Mouse (Mus musculus) heart, adult 18-20 months (tissue): ENCODE data around the gene Atad2b. TPM values are rescaled to one million over a fixed set of nuclear protein-coding genes. Genes with fewer than 3 reads are reported as not detected.

Experiments
- DNase-seq, 2 experiments: peaks; one replicate each; pipeline ENCODE4 v3.0.0; 2021 to 2022; ENCODE audit warnings: mixed read lengths in 1 of 2
- total RNA-seq, 2 experiments: library from RNA; stranded (reverse); gene quantifications; 2 replicates each; pipeline ENCODE4 v1.2.3; 2021

Gene Atad2b
- total RNA-seq, 2 experiments from 2014 or later: 11.6 to 12.4 TPM

GRCm38 (mm10) chr12:5081480-5081879 is 164.3 kb downstream of the Atad2b start:
- DNase-seq: no peak

GRCm38 (mm10) chr12:5084714-5085113 is 167.6 kb downstream of the Atad2b start:
- no peak for DNase-seq

- DNase-seq: peak; percentile 34 to 52
These were observed 170.8 kb downstream of the Atad2b start for GRCm38 (mm10) chr12:5087787-5088519.

GRCm38 (mm10) chr12:5088639-5089038 is 171.5 kb downstream of the Atad2b start:
- no peak for DNase-seq

Other genes with a start within 250 kb of the Atad2b start
- under 1 TPM; 0.15 to 0.23 TPM for gene Fam228a, start 178.9 kb upstream of the Atad2b start, total RNA-seq
- 1 to 10 TPM; 4.1 to 4.2 TPM for gene Pfn4, start 148.3 kb upstream of the Atad2b start, total RNA-seq
- gene Fam228b, start 148.1 kb upstream of the Atad2b start, total RNA-seq: 1 to 10 TPM; 3.1 to 3.4 TPM
- 10 to 100 TPM; 41.5 TPM for gene Sf3b6, start 99.8 kb upstream of the Atad2b start, total RNA-seq
- gene Fkbp1b, start 75.8 kb upstream of the Atad2b start, total RNA-seq: under 1 TPM in 1 of 2 experiments, not detected in 1; 0.74 TPM
- 1 to 10 TPM; 7.3 to 8.4 TPM for gene Wdcp, start 74.0 kb upstream of the Atad2b start, total RNA-seq
- gene Mfsd2b, start 43.0 kb upstream of the Atad2b start, total RNA-seq: under 1 TPM; 0.52 to 0.93 TPM
- 10 to 100 TPM; 69.0 to 76.7 TPM for gene Ubxn2a, start 9.6 kb upstream of the Atad2b start, total RNA-seq